Mouse (Mus musculus) neural tube, embryonic 13.5 days (tissue): ENCODE measurements around the gene Arpc1a. TPM values are rescaled to one million over a fixed set of nuclear protein-coding genes. Genes with fewer than 3 reads are reported as not detected.
"Not testable (repeated sequence)": the region's sequence is repeated elsewhere in the genome, so short reads cannot be mapped to it uniquely, and the experiment has no call there.

Experiments used
- ATAC-seq: fragments of 200-750 bp; cut with Nextera tagmentation; 2 replicates; pipeline ENCODE4 v1.8.0; 2017; ENCODE audit warnings: low read depth, mild to moderate bottlenecking, moderate TSS enrichment, moderate library complexity
- H3K27ac ChIP-seq: fragments of 300-500 bp; sonication (generic); replicated peaks from 2 replicates; pipeline ENCODE4 v1.5.1; 2015; ENCODE audit warnings: moderate library complexity, mild to moderate bottlenecking, inconsistent platforms
- H3K27me3 ChIP-seq: fragments of 300-500 bp; sonication (generic); 2 replicates; pipeline ENCODE4 v1.6.1; 2015; ENCODE audit warnings: mild to moderate bottlenecking, inconsistent platforms
- H3K36me3 ChIP-seq: fragments of 300-500 bp; sonication (generic); 2 replicates; pipeline ENCODE4 v1.6.1; 2015; ENCODE audit warnings: mild to moderate bottlenecking, inconsistent platforms
- H3K4me1 ChIP-seq: fragments of 300-500 bp; sonication (generic); replicated peaks from 2 replicates; pipeline ENCODE4 v1.6.1; 2015; ENCODE audit warnings: inconsistent platforms
- H3K4me2 ChIP-seq: fragments of 300-500 bp; sonication (generic); 2 replicates; pipeline ENCODE4 v1.6.1; 2015; ENCODE audit warnings: inconsistent platforms, mild to moderate bottlenecking, moderate library complexity
- H3K4me3 ChIP-seq: fragments of 300-500 bp; sonication (generic); 2 replicates; pipeline ENCODE4 v1.5.1; 2015; ENCODE audit warnings: mild to moderate bottlenecking, inconsistent platforms
- H3K9ac ChIP-seq: fragments of 300-500 bp; sonication (generic); 2 replicates; pipeline ENCODE4 v1.6.1; 2015; ENCODE audit warnings: moderate library complexity, mild to moderate bottlenecking, inconsistent platforms
- H3K9me3 ChIP-seq: fragments of 300-500 bp; sonication (generic); 2 replicates; pipeline ENCODE4 v1.6.1; 2016; ENCODE audit warnings: inconsistent platforms
- WGBS: fragments of 180-500 bp; shearing (Covaris S2); methylation state at CpG from one replicate; pipeline ENCODE4 v1.1.7; 2015; 5-methylcytosine and 5-hydroxymethylcytosine counted together
- polyA plus RNA-seq: library from polyadenylated mRNA; unstranded; fragments of >200 nt; fragmentation: Nextera tagmentation; extraction: Ambion mirVana; gene quantifications from 2 replicates; pipeline ENCODE4 v1.2.1, GENCODE M21; 2015

Arpc1a gene
- 228 and 239 TPM in 2 replicates for polyA plus RNA-seq

DNA sequence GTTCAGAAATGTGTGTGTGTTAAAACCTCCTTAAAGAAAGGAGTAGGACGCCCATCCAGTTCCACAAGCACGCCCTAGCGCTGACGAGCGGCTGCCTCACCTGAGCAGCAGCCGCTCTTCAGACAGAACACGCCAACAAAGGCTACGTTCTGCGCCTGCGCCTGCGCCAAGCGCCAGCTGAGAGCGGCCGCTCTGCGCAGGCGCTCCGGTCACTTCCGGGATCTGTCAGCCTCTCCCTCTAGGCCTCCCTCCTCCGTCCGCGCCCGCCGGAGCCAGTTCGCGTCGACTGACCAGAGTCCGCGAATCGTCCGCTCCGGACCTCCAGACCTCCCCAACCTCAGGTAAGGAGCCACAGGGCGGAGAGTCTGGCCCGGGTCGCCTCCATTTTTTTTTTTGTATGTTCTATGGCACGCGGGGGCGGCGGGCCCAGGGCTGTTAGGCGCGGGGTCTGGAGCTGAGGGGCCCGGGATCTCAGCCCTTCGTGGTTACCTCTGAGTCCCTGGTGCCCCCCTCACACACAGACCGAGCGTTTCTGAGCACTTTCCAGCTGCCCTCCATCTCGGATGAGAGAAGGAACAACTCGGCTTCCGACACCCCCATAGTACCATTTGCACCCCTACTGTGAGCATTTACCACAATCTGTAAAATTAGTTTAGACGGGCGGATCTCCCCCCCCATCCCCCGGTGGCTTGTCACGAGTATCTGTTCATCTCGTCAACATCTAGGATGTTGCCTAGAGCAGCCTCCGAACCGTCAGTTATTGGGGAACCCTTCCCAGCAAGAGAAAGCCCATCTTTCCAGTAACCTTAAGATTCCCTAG, at the start of gene Arpc1a, which contains the start of gene Kpna7:
TSS of gene Arpc1a (plus strand) at position 199 of the 820 bp plus-strand sequence.
TSS of gene Kpna7 (minus strand) at position 399 of the 820 bp plus-strand sequence.
- Histone ChIP-seq H3K36me3 (peaks cover 13% of the 10 kb centered on the region), H3K4me2 (peak within 1 kb of the TSS; percentile 83), H3K9me3 (no peaks in the 10 kb centered on the region), H3K9ac (peak within 1 kb of the TSS; percentile 94), H3K27me3 (no peaks in the 10 kb centered on the region), H3K4me3 (peak within 1 kb of the TSS; percentile 78), H3K27ac (peak within 1 kb of the TSS; percentile 91), H3K4me1 (peaks cover 19% of the 10 kb centered on the region)
- ATAC-seq: peak; percentile 97
- WGBS: 1% methylated on average over 54 of the region's 54 CpGs

DNA sequence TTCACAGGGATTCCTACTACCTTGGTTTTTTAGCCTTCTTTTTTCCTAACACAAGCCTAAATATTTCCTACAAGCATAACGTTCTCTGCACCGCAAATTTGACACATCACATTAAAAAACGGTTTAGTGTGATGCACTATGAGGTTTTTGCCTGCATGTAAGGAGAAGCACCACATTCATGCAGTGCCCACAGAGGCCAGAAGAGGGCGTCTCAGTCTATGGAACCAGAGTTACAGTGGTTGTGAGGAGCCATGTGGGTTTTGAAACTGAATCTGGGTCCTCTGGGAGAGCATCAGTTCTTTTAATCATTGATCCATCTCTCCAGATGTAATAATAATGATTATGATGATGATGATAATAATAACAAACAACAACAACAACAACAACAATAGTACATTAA, 42.0 kb upstream of the Arpc1a start:
- Histone ChIP-seq H3K4me1 (no peaks in the 10 kb centered on the region), H3K4me2 (no peak overlapping the region), H3K27me3 (no peaks in the 10 kb centered on the region), H3K4me3 (no peak overlapping the region), H3K36me3 (no peaks in the 10 kb centered on the region), H3K9me3 (no peaks in the 10 kb centered on the region), H3K9ac (no peak overlapping the region), H3K27ac (no peak overlapping the region)
- no peak for ATAC-seq
- 43% methylated on average over 4 of the region's 4 CpGs for WGBS

DNA sequence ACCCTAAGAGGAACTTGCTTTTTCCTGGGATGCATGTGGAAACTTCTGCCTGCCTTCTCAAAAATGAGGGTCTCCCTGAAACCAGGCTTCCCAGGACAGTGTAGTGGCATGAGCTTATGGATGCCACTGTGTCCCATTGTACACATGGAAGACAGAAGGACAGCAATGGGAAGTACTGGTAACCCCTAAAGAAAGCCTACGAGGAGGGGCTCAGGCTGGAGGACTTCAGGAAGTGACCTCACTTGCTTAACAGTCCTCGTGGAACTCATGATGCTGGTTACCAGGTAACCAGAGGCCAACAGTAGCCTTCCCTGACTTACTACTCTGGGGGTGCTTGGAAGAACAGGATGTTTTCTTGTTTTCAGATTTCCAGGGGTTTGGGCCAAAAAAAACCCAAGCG, 40.9 kb upstream of the Arpc1a start, which contains the start of gene 1700018F24Rik:
TSS of gene 1700018F24Rik (plus strand) at position 301 of the 400 bp plus-strand sequence.
- not testable (repeated sequence) for H3K4me3 ChIP-seq, H3K36me3 ChIP-seq, H3K9ac ChIP-seq, H3K4me1 ChIP-seq, H3K9me3 ChIP-seq, H3K27ac ChIP-seq, H3K4me2 ChIP-seq, H3K27me3 ChIP-seq, ATAC-seq
- WGBS: 73% methylated on average over 3 of the region's 3 CpGs

GRCm38 (mm10) chr5:145054187-145054586, 29.4 kb upstream of the Arpc1a start:
- not testable (repeated sequence) for H3K27ac ChIP-seq, H3K4me3 ChIP-seq, H3K4me1 ChIP-seq, H3K4me2 ChIP-seq, ATAC-seq, H3K27me3 ChIP-seq, H3K9me3 ChIP-seq, H3K36me3 ChIP-seq, H3K9ac ChIP-seq
- WGBS: 81% methylated on average over 3 of the region's 3 CpGs

DNA sequence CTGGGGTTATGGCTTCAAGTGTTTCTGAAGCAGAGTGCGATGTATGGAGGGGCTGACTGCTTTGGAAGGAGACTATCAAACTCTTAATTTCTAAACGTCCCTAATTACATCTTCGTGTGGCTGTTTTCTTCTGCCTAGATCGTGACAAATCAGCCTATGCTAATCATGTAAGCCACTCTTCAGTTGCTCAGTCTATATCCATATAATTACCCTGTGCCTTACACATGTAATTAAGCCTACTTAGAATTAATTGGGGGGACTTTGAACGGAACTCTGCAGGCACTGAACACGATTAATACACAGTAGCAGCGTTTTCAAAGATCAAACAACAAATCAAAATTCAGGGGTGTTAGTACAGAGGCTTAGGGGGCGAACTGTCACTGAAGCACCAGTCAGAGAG, 25.7 kb upstream of the Arpc1a start:
- Histone ChIP-seq H3K27me3 (no peaks in the 10 kb centered on the region), H3K27ac (no peak overlapping the region), H3K9ac (no peak overlapping the region), H3K4me2 (no peak overlapping the region), H3K4me1 (no peaks in the 10 kb centered on the region), H3K9me3 (no peaks in the 10 kb centered on the region), H3K4me3 (no peak overlapping the region), H3K36me3 (no peaks in the 10 kb centered on the region)
- ATAC-seq: no peak
- 80% methylated on average over 8 of the region's 8 CpGs for WGBS

GRCm38 (mm10) chr5:145058722-145059121, 24.9 kb upstream of the Arpc1a start:
- WGBS: 90% methylated on average over 7 of the region's 7 CpGs
- no peak for ATAC-seq
- no peaks in the 10 kb centered on the region for H3K9me3 ChIP-seq

GRCm38 (mm10) chr5:145059524-145059923, 24.1 kb upstream of the Arpc1a start:
- no peak overlapping the region for H3K9ac ChIP-seq
- H3K36me3 ChIP-seq: no peaks in the 10 kb centered on the region
- no peak overlapping the region for H3K4me3 ChIP-seq
- no peaks in the 10 kb centered on the region for H3K27me3 ChIP-seq
- ATAC-seq: no peak
- WGBS: 71% methylated on average over 2 of the region's 2 CpGs
- no peak overlapping the region for H3K4me2 ChIP-seq
- H3K27ac ChIP-seq: no peak overlapping the region
- no peaks in the 10 kb centered on the region for H3K4me1 ChIP-seq
- H3K9me3 ChIP-seq: no peaks in the 10 kb centered on the region

More at GRCm38 (mm10) chr5:145058722-145059121, 24.9 kb upstream of the Arpc1a start:
- Histone ChIP-seq H3K36me3 (no peaks in the 10 kb centered on the region), H3K9ac (no peak overlapping the region), H3K4me1 (no peaks in the 10 kb centered on the region), H3K4me3 (no peak overlapping the region), H3K4me2 (no peak overlapping the region), H3K27me3 (no peaks in the 10 kb centered on the region), H3K27ac (no peak overlapping the region)

- Histone ChIP-seq H3K4me2 (no peak overlapping the region), H3K9me3 (no peaks in the 10 kb centered on the region), H3K27me3 (0 out of 2 replicates have a peak, but pooled peaks cover 7% of the 10 kb centered on the region), H3K27ac (no peak overlapping the region), H3K4me1 (no peaks in the 10 kb centered on the region), H3K4me3 (no peak overlapping the region), H3K9ac (no peak overlapping the region), H3K36me3 (no peaks in the 10 kb centered on the region)
- WGBS: 92% methylated on average over 1 of the region's 1 CpGs
- no peak for ATAC-seq
These were observed 18.8 kb upstream of the Arpc1a start for GRCm38 (mm10) chr5:145064765-145065340.

DNA sequence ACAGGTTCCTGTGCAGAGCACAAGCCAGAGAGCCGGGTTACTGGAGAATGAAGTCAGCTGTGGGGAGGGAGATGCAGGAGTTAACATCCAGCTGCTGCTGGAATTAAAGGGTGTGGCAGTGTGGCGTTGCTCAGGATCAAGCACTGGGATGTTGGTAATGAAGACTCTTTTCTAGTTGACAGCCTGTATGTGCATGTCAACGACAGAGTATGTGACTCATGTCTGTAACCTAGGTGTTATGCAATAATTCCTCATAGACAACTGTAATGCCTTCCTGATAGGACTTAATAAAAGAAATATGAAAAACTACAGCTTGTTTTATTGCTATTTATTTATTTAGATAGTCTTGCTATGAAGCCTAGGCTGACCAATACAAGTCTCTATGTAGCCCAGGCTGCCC, 14.8 kb upstream of the Arpc1a start:
- no peak overlapping the region for H3K9ac ChIP-seq
- WGBS: 63% methylated on average over 3 of the region's 3 CpGs
- no peaks in the 10 kb centered on the region for H3K9me3 ChIP-seq
- no peak for ATAC-seq
- H3K4me3 ChIP-seq: no peak overlapping the region
- no peaks in the 10 kb centered on the region for H3K4me1 ChIP-seq
- H3K36me3 ChIP-seq: no peaks in the 10 kb centered on the region
- H3K27me3 ChIP-seq: 0 out of 2 replicates have a peak, but pooled peaks cover 7% of the 10 kb centered on the region
- H3K4me2 ChIP-seq: no peak overlapping the region
- no peak overlapping the region for H3K27ac ChIP-seq

GRCm38 (mm10) chr5:145069707-145070106, 13.9 kb upstream of the Arpc1a start:
- peak; percentile 43; the same call in 1 of the 2 replicates for ATAC-seq

GRCm38 (mm10) chr5:145071342-145071741, 12.3 kb upstream of the Arpc1a start:
- Histone ChIP-seq H3K4me2 (no peak overlapping the region), H3K9ac (no peak overlapping the region), H3K36me3 (no peaks in the 10 kb centered on the region), H3K9me3 (no peaks in the 10 kb centered on the region), H3K27ac (no peak overlapping the region), H3K4me1 (no peaks in the 10 kb centered on the region), H3K27me3 (0 out of 2 replicates have a peak, but pooled peaks cover 7% of the 10 kb centered on the region), H3K4me3 (no peak overlapping the region)
- 58% methylated on average over 6 of the region's 6 CpGs for WGBS
- no peak for ATAC-seq

More at GRCm38 (mm10) chr5:145069707-145070106, 13.9 kb upstream of the Arpc1a start:
- H3K4me3 ChIP-seq: no peak overlapping the region
- H3K4me1 ChIP-seq: no peaks in the 10 kb centered on the region
- no peak overlapping the region for H3K27ac ChIP-seq
- no peak overlapping the region for H3K9ac ChIP-seq
- H3K4me2 ChIP-seq: no peak overlapping the region
- H3K36me3 ChIP-seq: no peaks in the 10 kb centered on the region
- 0% methylated on average over 5 of the region's 5 CpGs for WGBS
- no peaks in the 10 kb centered on the region for H3K9me3 ChIP-seq
- 0 out of 2 replicates have a peak, but pooled peaks cover 7% of the 10 kb centered on the region for H3K27me3 ChIP-seq

GRCm38 (mm10) chr5:145075081-145075480, 8.5 kb upstream of the Arpc1a start:
- Histone ChIP-seq H3K36me3 (no peaks in the 10 kb centered on the region), H3K9me3 (no peaks in the 10 kb centered on the region), H3K4me1 (no peaks in the 10 kb centered on the region), H3K4me3 (no peak overlapping the region), H3K27ac (no peak overlapping the region), H3K9ac (no peak overlapping the region), H3K4me2 (no peak overlapping the region), H3K27me3 (no peaks in the 10 kb centered on the region)
- WGBS: 66% methylated on average over 3 of the region's 3 CpGs
- no peak for ATAC-seq
